In the genomic region with DNA sequence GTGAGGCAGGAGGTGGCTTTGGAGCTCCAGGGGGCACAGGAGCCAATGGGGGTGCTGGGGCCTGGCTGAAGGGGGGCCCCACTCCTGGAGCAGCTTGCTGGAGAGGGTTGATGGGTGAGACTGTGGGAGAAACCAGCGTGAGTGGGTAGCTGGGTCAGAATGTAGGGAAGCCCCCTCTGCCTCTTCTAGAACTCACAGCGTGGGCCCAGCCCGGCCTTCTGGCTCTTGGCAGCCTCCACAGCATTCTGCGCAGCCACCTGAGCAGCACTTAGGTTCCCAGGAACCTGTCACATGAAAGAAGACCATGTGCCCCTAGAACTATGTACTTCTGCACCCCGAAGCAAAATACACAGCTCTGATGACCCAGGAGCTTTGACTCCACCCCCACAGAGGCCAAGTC, we compare ENCODE assay signal across 23 mouse cellular contexts. TPM values are rescaled to one million over a fixed set of nuclear protein-coding genes. Genes with fewer than 3 reads are reported as not detected.
A peak's percentile ranks its signal among the peaks of the same experiment; 100 is the strongest.
DNase-seq lines count a peak whose midpoint lies in the region; ATAC-seq and TF ChIP-seq lines count a peak whose summit lies in the region.
"Had no signal": no experiment of that assay in that cellular context is flagged by ENCODE, and none has a peak within 500 bp of the region (broad histone marks: within the 10 kb centered on the region; RNA-seq: fewer than 3 reads in every experiment).

No protein-coding gene starts in this region.

- no peak for TF ChIP-seq POLR2A in cerebellum, adult 2 months (IDR thresholded peaks at IDR 0.05; ENCODE audit: borderline replicate concordance, insufficient read depth, low read length)

- H3K27me3 ChIP-seq in cerebellum, adult 2 months (ENCODE audit: control insufficient read depth, insufficient read depth, low read length), result no peaks in the 10 kb centered on the region
- no peaks in the 10 kb centered on the region for H3K27me3 ChIP-seq in intestine, embryonic 14.5 days (replicated peaks; ENCODE audit: control insufficient read depth, insufficient read depth, low read length)
- H3K27me3 ChIP-seq in intestine, embryonic 16.5 days (replicated peaks; ENCODE audit: control insufficient read depth, insufficient read depth, low read length), result no peaks in the 10 kb centered on the region
- no peaks in the 10 kb centered on the region for H3K27me3 ChIP-seq in E14TG2a.4 (ENCODE audit: insufficient read depth, low read length)
- H3K27me3 ChIP-seq: CH12.LX; embryonic facial prominence, embryonic 13.5 days; embryonic facial prominence, embryonic 15.5 days; forebrain, embryonic 12.5 days had no signal

- peaks cover 35% of the 10 kb centered on the region for H3K4me1 ChIP-seq in cerebellum, adult 2 months (ENCODE audit: control insufficient read depth, insufficient read depth, low read length)
- no peaks in the 10 kb centered on the region for H3K4me1 ChIP-seq in intestine, embryonic 14.5 days (replicated peaks; ENCODE audit: control insufficient read depth, insufficient read depth, low read length)
- H3K4me1 ChIP-seq in intestine, embryonic 16.5 days (ENCODE audit: control insufficient read depth, insufficient read depth, low read length), result no peaks in the 10 kb centered on the region
- H3K4me1 ChIP-seq in E14TG2a.4 (replicated peaks; ENCODE audit: low read depth, low read length), result peaks cover 82% of the 10 kb centered on the region
- H3K4me1 ChIP-seq: forebrain, embryonic 12.5 days had no signal

- H3K9me3 ChIP-seq in intestine, embryonic 14.5 days (ENCODE audit: control insufficient read depth, low read length), result no peaks in the 10 kb centered on the region
- no peaks in the 10 kb centered on the region for H3K9me3 ChIP-seq in intestine, embryonic 16.5 days (ENCODE audit: control insufficient read depth, low read length)
- no peaks in the 10 kb centered on the region for H3K9me3 ChIP-seq in E14TG2a.4 (ENCODE audit: low read length)
- H3K9me3 ChIP-seq: embryonic facial prominence, embryonic 13.5 days; embryonic facial prominence, embryonic 15.5 days; forebrain, embryonic 10.5 days; forebrain, embryonic 12.5 days had no signal

- peak overlapping the region; percentile 11; the same call in 1 of the 2 replicates for H3K27ac ChIP-seq in cerebellum, adult 2 months (ENCODE audit: insufficient read depth, low read length)
- H3K27ac ChIP-seq in intestine, embryonic 14.5 days (ENCODE audit: low read depth), result no peak overlapping the region
- H3K27ac ChIP-seq in intestine, embryonic 16.5 days (ENCODE audit: low read length), result no peak overlapping the region
- H3K27ac ChIP-seq: embryonic facial prominence, embryonic 13.5 days; embryonic facial prominence, embryonic 15.5 days; forebrain, embryonic 10.5 days; forebrain, embryonic 12.5 days had no signal

- no peak overlapping the region for H3K9ac ChIP-seq in intestine, embryonic 14.5 days (ENCODE audit: low read length)
- no peak overlapping the region for H3K9ac ChIP-seq in intestine, embryonic 16.5 days (ENCODE audit: low read depth, low read length)
- H3K9ac ChIP-seq: embryonic facial prominence, embryonic 13.5 days; embryonic facial prominence, embryonic 15.5 days; forebrain, embryonic 12.5 days had no signal

- no peak for TF ChIP-seq CTCF in cerebellum, adult 2 months (IDR thresholded peaks at IDR 0.05; ENCODE audit: borderline replicate concordance, insufficient read depth, low read depth, low read length)
- TF ChIP-seq CTCF in E14TG2a.4 (conservative IDR thresholded peaks at IDR 0.05; ENCODE audit: low read length), result no peak

- no peak overlapping the region for H3K4me2 ChIP-seq in intestine, embryonic 14.5 days (ENCODE audit: low read length)
- H3K4me2 ChIP-seq in intestine, embryonic 16.5 days (ENCODE audit: low read depth, low read length), result no peak overlapping the region
- H3K4me2 ChIP-seq: embryonic facial prominence, embryonic 13.5 days; embryonic facial prominence, embryonic 15.5 days; forebrain, embryonic 12.5 days had no signal

- 10% methylated on average over 5 of the region's 5 CpGs for WGBS in cerebellum, adult 2 months
- WGBS in intestine, embryonic 14.5 days, result 98% methylated on average over 5 of the region's 5 CpGs
- WGBS in intestine, embryonic 16.5 days, result 98% methylated on average over 5 of the region's 5 CpGs

- no peak overlapping the region for H3K4me3 ChIP-seq in cerebellum, adult 2 months (replicated peaks; ENCODE audit: insufficient read depth, low read depth, low read length)
- no peak overlapping the region for H3K4me3 ChIP-seq in intestine, embryonic 14.5 days (ENCODE audit: low read depth, low read length)
- H3K4me3 ChIP-seq in intestine, embryonic 16.5 days (ENCODE audit: low read length), result no peak overlapping the region
- H3K4me3 ChIP-seq in E14TG2a.4 (replicated peaks; ENCODE audit: low read length), result peak overlapping the region; percentile 59
- H3K4me3 ChIP-seq: embryonic facial prominence, embryonic 13.5 days; embryonic facial prominence, embryonic 15.5 days; erythroblast, embryonic 14.5 days; forebrain, embryonic 10.5 days; forebrain, embryonic 12.5 days had no signal

- ATAC-seq in intestine, embryonic 14.5 days (replicated peaks; ENCODE audit: low FRiP score, low TSS enrichment, low read depth), result 0 out of 2 replicates have a peak, but pooled peaks have one; percentile 5
- no peak for ATAC-seq in intestine, embryonic 16.5 days
- ATAC-seq: CD4-positive, CD25-positive, alpha-beta regulatory T cell, adult 4 months; forebrain, embryonic 14.5 days; forebrain, embryonic 16.5 days had no signal

- peaks cover 86% of the 10 kb centered on the region for H3K36me3 ChIP-seq in intestine, embryonic 14.5 days (ENCODE audit: control insufficient read depth, insufficient read depth, low read length)
- H3K36me3 ChIP-seq in intestine, embryonic 16.5 days (ENCODE audit: control insufficient read depth, insufficient read depth, low read length), result peaks cover 27% of the 10 kb centered on the region
- H3K36me3 ChIP-seq in E14TG2a.4 (ENCODE audit: insufficient read depth, low read length), result peaks cover 98% of the 10 kb centered on the region

- peak; percentile 33 to 50 for DNase-seq in cerebellum, adult 2 months
- no peak for DNase-seq in cerebellum, postnatal 4 days (ENCODE audit: low spot score in 2 of 2)
- peak; percentile 61 to 64 for DNase-seq in cerebellum, postnatal 25 days
- no peak for DNase-seq in cerebellum, adult 8-10 months
- no peak for DNase-seq in intestine, embryonic 14.5 days (ENCODE audit: low spot score)
- DNase-seq: adrenal gland, adult 2 months; adrenal gland, postnatal 10 days; adrenal gland, postnatal 25 days; B cell, adult 2 months; cerebellum, adult 11 months; cerebellum, adult 9-10 months; embryo, embryonic 11 days had no signal

RNA-seq across cellular contexts. Expression of a gene that starts 7.9 kb away (rescaled TPM):
- polyA plus RNA-seq in cerebellum, adult 2 months (2012; rRNA removed), result 105 and 117 TPM in 2 replicates
- 66.2 and 75.8 TPM in 2 replicates for polyA plus RNA-seq in intestine, embryonic 14.5 days (2014; fragmentation: Nextera tagmentation; extraction: Ambion mirVana)
- 86.6 and 98.5 TPM in 2 replicates for polyA plus RNA-seq in intestine, embryonic 16.5 days (2015; fragmentation: Nextera tagmentation; extraction: Ambion mirVana)

RNA-seq across cellular contexts. Expression of a gene that starts 11.2 kb away (rescaled TPM):
- 29.0 and 31.9 TPM in 2 replicates for polyA plus RNA-seq in cerebellum, adult 2 months (2012; rRNA removed)
- polyA plus RNA-seq in intestine, embryonic 14.5 days (2014; fragmentation: Nextera tagmentation; extraction: Ambion mirVana), result 17.8 and 19.7 TPM in 2 replicates
- 18.2 and 19.4 TPM in 2 replicates for polyA plus RNA-seq in intestine, embryonic 16.5 days (2015; fragmentation: Nextera tagmentation; extraction: Ambion mirVana)

RNA-seq across cellular contexts. Expression of a gene that starts 15.0 kb away (rescaled TPM):
- 355 and 364 TPM in 2 replicates for polyA plus RNA-seq in cerebellum, adult 2 months (2012; rRNA removed)
- 318 and 338 TPM in 2 replicates for polyA plus RNA-seq in intestine, embryonic 14.5 days (2014; fragmentation: Nextera tagmentation; extraction: Ambion mirVana)
- polyA plus RNA-seq in intestine, embryonic 16.5 days (2015; fragmentation: Nextera tagmentation; extraction: Ambion mirVana), result 71.8 and 159 TPM in 2 replicates

RNA-seq across cellular contexts. Expression of a gene that starts 27.7 kb away (rescaled TPM):
- 38.3 and 46.7 TPM in 2 replicates for polyA plus RNA-seq in cerebellum, adult 2 months (2012; rRNA removed)
- 26.4 and 29.7 TPM in 2 replicates for polyA plus RNA-seq in intestine, embryonic 14.5 days (2014; fragmentation: Nextera tagmentation; extraction: Ambion mirVana)
- 26.6 and 30.6 TPM in 2 replicates for polyA plus RNA-seq in intestine, embryonic 16.5 days (2015; fragmentation: Nextera tagmentation; extraction: Ambion mirVana)

RNA-seq across cellular contexts. Expression of a gene that starts 35.8 kb away (rescaled TPM):
- 119 and 123 TPM in 2 replicates for polyA plus RNA-seq in cerebellum, adult 2 months (2012; rRNA removed)
- 72.4 and 74.8 TPM in 2 replicates for polyA plus RNA-seq in intestine, embryonic 14.5 days (2014; fragmentation: Nextera tagmentation; extraction: Ambion mirVana)
- polyA plus RNA-seq in intestine, embryonic 16.5 days (2015; fragmentation: Nextera tagmentation; extraction: Ambion mirVana), result 73.6 and 77.9 TPM in 2 replicates

Comparison
In these comparisons a context has a peak if more than half of its experiments do, and no peak if none do; other contexts are left out.
1. DNase-seq: peak in cerebellum, adult 2 months (2 of 2) and cerebellum, postnatal 25 days (2 of 2); none in cerebellum, postnatal 4 days (0 of 2), cerebellum, adult 8-10 months (single experiment) and intestine, embryonic 14.5 days (single experiment).